Mouse (Mus musculus): ENCODE results near the gene Kat6b. TPM values are rescaled to one million over a fixed set of nuclear protein-coding genes. Genes with fewer than 3 reads are reported as not detected.

The Kat6b gene
- polyA plus RNA-seq, 1 experiment from 2014 or later: 17.9 TPM

- Histone ChIP-seq H3K9ac (replicated peaks; ENCODE audit: low read length) (no peak overlapping the region), H3K27ac (replicated peaks; ENCODE audit: low read depth, low read length) (no peak overlapping the region)
- no peak for ATAC-seq (replicated peaks; ENCODE audit: insufficient number of reproducible peaks, low FRiP score, low TSS enrichment, low read depth)
Measured at GRCm38 (mm10) chr14:21534066-21534465, 52.8 kb downstream of the Kat6b start.

DNA sequence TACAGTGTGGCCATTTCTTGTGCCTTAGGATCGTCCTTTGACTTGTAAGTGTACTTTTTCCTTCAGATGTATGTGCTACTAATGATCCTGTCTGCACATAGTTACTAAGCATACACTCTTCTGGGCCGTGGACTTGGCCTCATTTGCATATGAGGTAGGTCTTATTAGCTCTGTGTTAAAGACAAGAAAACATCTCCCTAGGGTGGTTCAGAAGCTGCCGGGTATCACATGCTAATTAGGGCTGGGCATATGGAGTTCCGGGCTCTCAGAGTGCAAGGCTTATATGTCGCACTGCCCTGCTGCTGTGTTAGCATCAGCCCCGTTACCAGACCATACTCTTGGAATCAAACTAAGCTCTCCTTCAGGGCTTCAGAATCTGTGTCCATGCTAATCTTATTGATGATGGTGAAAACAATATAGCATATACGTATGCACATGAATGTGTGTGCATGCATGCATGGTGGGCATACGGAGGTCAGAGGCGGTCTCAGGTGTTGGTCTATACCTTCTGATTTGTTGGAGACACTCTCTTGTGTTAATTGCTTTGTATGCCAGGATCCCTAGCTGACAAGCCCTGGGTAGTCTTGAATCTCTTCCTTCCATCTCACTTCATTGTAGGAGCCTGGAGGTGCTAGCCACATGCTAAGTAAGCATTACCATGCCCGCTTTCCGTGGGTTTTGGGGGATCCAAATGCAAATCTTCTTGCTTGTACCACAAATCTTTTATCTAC, 53.5 kb downstream of the Kat6b start:
- Histone ChIP-seq H3K4me1 (ENCODE audit: control insufficient read depth, insufficient read depth, low read length) (no peaks in the 10 kb centered on the region), H3K4me2 (ENCODE audit: low read depth, low read length) (no peak overlapping the region), H3K27ac (replicated peaks; ENCODE audit: low read depth, low read length) (no peak overlapping the region), H3K9me3 (replicated peaks; ENCODE audit: control insufficient read depth, low read length) (no peaks in the 10 kb centered on the region), H3K36me3 (replicated peaks; ENCODE audit: control insufficient read depth, insufficient read depth, low read depth, low read length) (no peaks in the 10 kb centered on the region), H3K4me3 (ENCODE audit: low read depth, low read length) (no peak overlapping the region), H3K9ac (replicated peaks; ENCODE audit: low read length) (no peak overlapping the region), H3K27me3 (ENCODE audit: control insufficient read depth, insufficient read depth, low read length) (no peaks in the 10 kb centered on the region)
- WGBS: 81% methylated on average over 11 of the region's 11 CpGs
- no peak for ATAC-seq (replicated peaks; ENCODE audit: insufficient number of reproducible peaks, low FRiP score, low TSS enrichment, low read depth)
- no peak for DNase-seq (ENCODE audit: low spot score)

More at GRCm38 (mm10) chr14:21534066-21534465, 52.8 kb downstream of the Kat6b start:
- Histone ChIP-seq H3K4me2 (ENCODE audit: low read depth, low read length) (no peak overlapping the region), H3K9me3 (replicated peaks; ENCODE audit: control insufficient read depth, low read length) (no peaks in the 10 kb centered on the region), H3K27me3 (ENCODE audit: control insufficient read depth, insufficient read depth, low read length) (no peaks in the 10 kb centered on the region), H3K36me3 (replicated peaks; ENCODE audit: control insufficient read depth, insufficient read depth, low read depth, low read length) (no peaks in the 10 kb centered on the region), H3K4me3 (ENCODE audit: low read depth, low read length) (no peak overlapping the region), H3K4me1 (ENCODE audit: control insufficient read depth, insufficient read depth, low read length) (no peaks in the 10 kb centered on the region)
- 67% methylated on average over 2 of the region's 2 CpGs for WGBS
- no peak for DNase-seq (ENCODE audit: low spot score)

GRCm38 (mm10) chr14:21536485-21537181, 55.4 kb downstream of the Kat6b start:
- no peak overlapping the region for H3K4me2 ChIP-seq (ENCODE audit: low read depth, low read length)
- no peak for DNase-seq (ENCODE audit: low spot score)
- H3K4me1 ChIP-seq (ENCODE audit: control insufficient read depth, insufficient read depth, low read length): no peaks in the 10 kb centered on the region
- no peaks in the 10 kb centered on the region for H3K27me3 ChIP-seq (ENCODE audit: control insufficient read depth, insufficient read depth, low read length)
- no peak for ATAC-seq (replicated peaks; ENCODE audit: insufficient number of reproducible peaks, low FRiP score, low TSS enrichment, low read depth)
- H3K9ac ChIP-seq (replicated peaks; ENCODE audit: low read length): no peak overlapping the region
- no peak overlapping the region for H3K4me3 ChIP-seq (ENCODE audit: low read depth, low read length)
- 83% methylated on average over 11 of the region's 11 CpGs for WGBS
- no peak overlapping the region for H3K27ac ChIP-seq (replicated peaks; ENCODE audit: low read depth, low read length)
- H3K36me3 ChIP-seq (replicated peaks; ENCODE audit: control insufficient read depth, insufficient read depth, low read depth, low read length): no peaks in the 10 kb centered on the region
- H3K9me3 ChIP-seq (replicated peaks; ENCODE audit: control insufficient read depth, low read length): no peaks in the 10 kb centered on the region

DNA sequence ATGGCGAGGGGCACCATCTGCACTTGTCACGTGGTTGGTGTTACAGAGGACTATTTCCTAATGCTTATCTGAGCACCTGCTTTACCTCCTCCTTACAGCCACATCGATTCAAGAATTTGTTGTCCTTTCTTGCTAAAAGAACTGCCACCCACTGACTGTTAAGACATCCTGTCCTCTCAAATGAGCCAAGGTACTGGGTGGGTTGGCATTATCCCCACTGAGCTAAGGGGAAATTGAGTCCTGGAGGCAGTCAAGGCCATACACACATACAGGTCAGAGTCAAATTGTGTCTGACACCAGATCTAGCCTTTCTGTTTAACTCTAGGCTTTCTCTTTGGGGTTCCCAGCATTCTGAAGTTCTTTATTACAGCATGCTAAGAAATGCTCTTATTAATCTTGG, 56.6 kb downstream of the Kat6b start:
- WGBS: 85% methylated on average over 3 of the region's 3 CpGs
- Histone ChIP-seq H3K36me3 (replicated peaks; ENCODE audit: control insufficient read depth, insufficient read depth, low read depth, low read length) (no peaks in the 10 kb centered on the region), H3K4me1 (ENCODE audit: control insufficient read depth, insufficient read depth, low read length) (no peaks in the 10 kb centered on the region), H3K27me3 (ENCODE audit: control insufficient read depth, insufficient read depth, low read length) (no peaks in the 10 kb centered on the region), H3K4me3 (ENCODE audit: low read depth, low read length) (no peak overlapping the region), H3K4me2 (ENCODE audit: low read depth, low read length) (no peak overlapping the region), H3K27ac (replicated peaks; ENCODE audit: low read depth, low read length) (no peak overlapping the region), H3K9ac (replicated peaks; ENCODE audit: low read length) (no peak overlapping the region), H3K9me3 (replicated peaks; ENCODE audit: control insufficient read depth, low read length) (no peaks in the 10 kb centered on the region)
- no peak for ATAC-seq (replicated peaks; ENCODE audit: insufficient number of reproducible peaks, low FRiP score, low TSS enrichment, low read depth)
- no peak for DNase-seq (ENCODE audit: low spot score)

DNA sequence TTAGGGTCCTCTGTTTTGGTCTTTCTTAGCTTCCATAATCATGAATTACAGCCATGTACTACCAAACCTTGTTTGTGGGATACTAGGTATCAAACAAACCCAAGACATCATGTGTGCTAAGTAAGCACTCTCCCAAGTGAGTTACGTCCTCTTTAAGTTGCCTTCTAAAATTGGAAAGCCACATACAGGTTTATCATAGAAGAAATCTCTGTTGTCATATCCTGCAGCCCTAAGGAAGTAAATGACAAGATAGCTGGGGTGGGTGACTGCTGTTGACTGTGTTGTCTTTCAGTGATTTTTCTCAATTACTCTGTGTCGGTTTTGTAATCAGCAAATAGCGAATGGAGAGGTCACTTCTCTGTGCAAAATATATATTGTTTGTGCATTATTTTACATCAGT, 58.5 kb downstream of the Kat6b start:
- WGBS: 93% methylated on average over 3 of the region's 3 CpGs
- no peak for DNase-seq (ENCODE audit: low spot score)
- no peaks in the 10 kb centered on the region for H3K9me3 ChIP-seq (replicated peaks; ENCODE audit: control insufficient read depth, low read length)

GRCm38 (mm10) chr14:21540361-21540760, 59.1 kb downstream of the Kat6b start:
- 27% methylated on average over 3 of the region's 3 CpGs for WGBS
- no peak for ATAC-seq (replicated peaks; ENCODE audit: insufficient number of reproducible peaks, low FRiP score, low TSS enrichment, low read depth)
- no peaks in the 10 kb centered on the region for H3K27me3 ChIP-seq (ENCODE audit: control insufficient read depth, insufficient read depth, low read length)

More for the DNA sequence above, 58.5 kb downstream of the Kat6b start:
- H3K4me3 ChIP-seq (ENCODE audit: low read depth, low read length): no peak overlapping the region
- H3K4me2 ChIP-seq (ENCODE audit: low read depth, low read length): no peak overlapping the region
- no peaks in the 10 kb centered on the region for H3K27me3 ChIP-seq (ENCODE audit: control insufficient read depth, insufficient read depth, low read length)
- H3K36me3 ChIP-seq (replicated peaks; ENCODE audit: control insufficient read depth, insufficient read depth, low read depth, low read length): no peaks in the 10 kb centered on the region
- H3K4me1 ChIP-seq (ENCODE audit: control insufficient read depth, insufficient read depth, low read length): no peaks in the 10 kb centered on the region
- H3K27ac ChIP-seq (replicated peaks; ENCODE audit: low read depth, low read length): no peak overlapping the region
- ATAC-seq (replicated peaks; ENCODE audit: insufficient number of reproducible peaks, low FRiP score, low TSS enrichment, low read depth): no peak
- H3K9ac ChIP-seq (replicated peaks; ENCODE audit: low read length): no peak overlapping the region

DNA sequence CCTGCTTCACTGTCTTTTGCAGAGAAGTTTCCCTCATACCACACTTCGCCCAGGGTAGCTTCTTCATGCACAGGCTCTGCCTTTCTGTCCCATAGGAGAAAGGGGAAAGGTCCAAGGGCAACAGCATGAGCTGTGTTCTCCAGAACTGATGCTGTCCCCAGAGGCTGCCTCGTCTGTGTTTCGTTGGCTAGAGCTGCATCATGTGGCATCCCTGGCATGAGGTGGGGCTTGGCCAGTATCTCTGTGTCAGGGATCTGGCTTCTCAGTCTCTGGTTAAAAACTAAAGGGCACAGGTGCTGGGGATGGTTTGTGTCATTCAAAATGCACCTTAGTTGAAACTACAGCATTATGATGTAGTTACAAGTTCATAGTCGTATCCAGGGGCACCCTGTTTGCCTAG, 64.3 kb downstream of the Kat6b start:
- Histone ChIP-seq H3K4me2 (ENCODE audit: low read depth, low read length) (no peak overlapping the region), H3K36me3 (replicated peaks; ENCODE audit: control insufficient read depth, insufficient read depth, low read depth, low read length) (no peaks in the 10 kb centered on the region), H3K4me3 (ENCODE audit: low read depth, low read length) (no peak overlapping the region), H3K4me1 (ENCODE audit: control insufficient read depth, insufficient read depth, low read length) (0 out of 2 replicates have a peak, but pooled peaks cover 2% of the 10 kb centered on the region), H3K27ac (replicated peaks; ENCODE audit: low read depth, low read length) (no peak overlapping the region), H3K9ac (replicated peaks; ENCODE audit: low read length) (no peak overlapping the region), H3K27me3 (ENCODE audit: control insufficient read depth, insufficient read depth, low read length) (no peaks in the 10 kb centered on the region), H3K9me3 (replicated peaks; ENCODE audit: control insufficient read depth, low read length) (no peaks in the 10 kb centered on the region)
- DNase-seq (ENCODE audit: low spot score) (no peak), ATAC-seq (replicated peaks; ENCODE audit: insufficient number of reproducible peaks, low FRiP score, low TSS enrichment, low read depth) (no peak)
- 60% methylated on average over 4 of the region's 4 CpGs for WGBS

More at GRCm38 (mm10) chr14:21540361-21540760, 59.1 kb downstream of the Kat6b start:
- H3K9me3 ChIP-seq (replicated peaks; ENCODE audit: control insufficient read depth, low read length): no peaks in the 10 kb centered on the region
- H3K4me2 ChIP-seq (ENCODE audit: low read depth, low read length): no peak overlapping the region
- no peaks in the 10 kb centered on the region for H3K4me1 ChIP-seq (ENCODE audit: control insufficient read depth, insufficient read depth, low read length)
- no peak for DNase-seq (ENCODE audit: low spot score)
- H3K4me3 ChIP-seq (ENCODE audit: low read depth, low read length): no peak overlapping the region
- H3K36me3 ChIP-seq (replicated peaks; ENCODE audit: control insufficient read depth, insufficient read depth, low read depth, low read length): no peaks in the 10 kb centered on the region
- no peak overlapping the region for H3K27ac ChIP-seq (replicated peaks; ENCODE audit: low read depth, low read length)
- no peak overlapping the region for H3K9ac ChIP-seq (replicated peaks; ENCODE audit: low read length)

DNA sequence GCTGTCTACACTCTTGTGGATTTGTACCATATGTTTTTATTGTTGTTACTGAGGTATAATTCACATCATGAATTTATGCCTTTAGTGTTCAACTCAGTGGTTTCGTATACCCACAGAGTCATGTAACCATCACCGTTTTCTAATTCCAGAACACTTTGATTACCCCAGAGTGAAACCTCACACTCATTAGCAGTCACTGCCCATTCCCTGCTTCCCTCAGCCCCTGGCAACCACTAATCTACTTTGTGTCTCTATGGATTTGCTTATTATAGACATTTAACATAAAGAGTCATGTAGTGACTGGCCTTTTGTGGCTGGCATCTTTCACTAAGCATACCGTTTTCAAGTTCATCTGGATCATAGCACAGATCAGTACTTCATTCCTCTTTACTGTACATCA, 65.1 kb downstream of the Kat6b start:
- ATAC-seq (replicated peaks; ENCODE audit: insufficient number of reproducible peaks, low FRiP score, low TSS enrichment, low read depth): no peak
- no peaks in the 10 kb centered on the region for H3K27me3 ChIP-seq (ENCODE audit: control insufficient read depth, insufficient read depth, low read length)
- no peaks in the 10 kb centered on the region for H3K36me3 ChIP-seq (replicated peaks; ENCODE audit: control insufficient read depth, insufficient read depth, low read depth, low read length)
- no peak overlapping the region for H3K4me3 ChIP-seq (ENCODE audit: low read depth, low read length)
- no peak overlapping the region for H3K9ac ChIP-seq (replicated peaks; ENCODE audit: low read length)
- H3K4me1 ChIP-seq (ENCODE audit: control insufficient read depth, insufficient read depth, low read length): 0 out of 2 replicates have a peak, but pooled peaks cover 2% of the 10 kb centered on the region
- no peak for DNase-seq (ENCODE audit: low spot score)
- no peak overlapping the region for H3K4me2 ChIP-seq (ENCODE audit: low read depth, low read length)
- 52% methylated on average over 3 of the region's 3 CpGs for WGBS
- no peak overlapping the region for H3K27ac ChIP-seq (replicated peaks; ENCODE audit: low read depth, low read length)
- no peaks in the 10 kb centered on the region for H3K9me3 ChIP-seq (replicated peaks; ENCODE audit: control insufficient read depth, low read length)

Data from embryonic facial prominence, embryonic 11.5 days (tissue).